Mouse (Mus musculus): ENCODE data around the gene Zbtb5. TPM values are rescaled to one million over a fixed set of nuclear protein-coding genes. Genes with fewer than 3 reads are reported as not detected.

The Zbtb5 gene
- polyA plus RNA-seq, 1 experiment from 2014 or later = 41.7 TPM

GRCm38 (mm10) chr4:44979794-44980338, 32.3 kb downstream of the Zbtb5 start:
- Histone ChIP-seq H3K9me3 (no peaks in the 10 kb centered on the region), H3K4me2 (no peak overlapping the region), H3K36me3 (no peaks in the 10 kb centered on the region), H3K9ac (no peak overlapping the region), H3K27me3 (no peaks in the 10 kb centered on the region), H3K4me3 (no peak overlapping the region), H3K27ac (replicated peaks) (no peak overlapping the region), H3K4me1 (replicated peaks) (peaks cover 19% of the 10 kb centered on the region)
- WGBS = 73% methylated on average over 7 of the region's 7 CpGs
- ATAC-seq (ENCODE audit: low FRiP score, low read depth) = no peak

GRCm38 (mm10) chr4:44978175-44978574, 34.0 kb downstream of the Zbtb5 start:
- Histone ChIP-seq H3K27ac (replicated peaks) (no peak overlapping the region), H3K27me3 (no peaks in the 10 kb centered on the region), H3K9me3 (no peaks in the 10 kb centered on the region), H3K36me3 (no peaks in the 10 kb centered on the region), H3K9ac (no peak overlapping the region), H3K4me3 (no peak overlapping the region), H3K4me1 (replicated peaks) (peaks cover 25% of the 10 kb centered on the region), H3K4me2 (no peak overlapping the region)
- ATAC-seq (ENCODE audit: low FRiP score, low read depth) = no peak
- 83% methylated on average over 5 of the region's 5 CpGs for WGBS

GRCm38 (mm10) chr4:44976921-44977710, 35.1 kb downstream of the Zbtb5 start:
- no peak overlapping the region for H3K27ac ChIP-seq (replicated peaks)
- H3K27me3 ChIP-seq = no peaks in the 10 kb centered on the region
- H3K36me3 ChIP-seq = no peaks in the 10 kb centered on the region
- no peak for ATAC-seq (ENCODE audit: low FRiP score, low read depth)
- no peaks in the 10 kb centered on the region for H3K9me3 ChIP-seq
- no peak overlapping the region for H3K4me2 ChIP-seq
- 88% methylated on average over 10 of the region's 10 CpGs for WGBS
- peaks cover 21% of the 10 kb centered on the region for H3K4me1 ChIP-seq (replicated peaks)
- H3K4me3 ChIP-seq = no peak overlapping the region
- H3K9ac ChIP-seq = no peak overlapping the region

GRCm38 (mm10) chr4:44976026-44976615, 36.1 kb downstream of the Zbtb5 start:
- Histone ChIP-seq H3K4me1 (replicated peaks) (peaks cover 13% of the 10 kb centered on the region), H3K27me3 (no peaks in the 10 kb centered on the region), H3K27ac (replicated peaks) (no peak overlapping the region), H3K4me2 (no peak overlapping the region), H3K9ac (no peak overlapping the region), H3K36me3 (no peaks in the 10 kb centered on the region), H3K9me3 (no peaks in the 10 kb centered on the region), H3K4me3 (no peak overlapping the region)
- ATAC-seq (ENCODE audit: low FRiP score, low read depth) = no peak
- WGBS = 86% methylated on average over 6 of the region's 6 CpGs

- Histone ChIP-seq H3K4me2 (no peak overlapping the region), H3K36me3 (no peaks in the 10 kb centered on the region), H3K27me3 (no peaks in the 10 kb centered on the region), H3K9me3 (no peaks in the 10 kb centered on the region), H3K4me1 (replicated peaks) (peaks cover 5% of the 10 kb centered on the region; the same call in 1 of the 2 replicates), H3K4me3 (no peak overlapping the region), H3K9ac (no peak overlapping the region), H3K27ac (replicated peaks) (no peak overlapping the region)
- ATAC-seq (ENCODE audit: low FRiP score, low read depth) = no peak
- WGBS = 81% methylated on average over 8 of the region's 8 CpGs
Measured at GRCm38 (mm10) chr4:44974331-44974730, 37.9 kb downstream of the Zbtb5 start.

GRCm38 (mm10) chr4:44973871-44974270, 38.3 kb downstream of the Zbtb5 start:
- Histone ChIP-seq H3K4me3 (no peak overlapping the region), H3K9me3 (no peaks in the 10 kb centered on the region), H3K27ac (replicated peaks) (no peak overlapping the region), H3K27me3 (no peaks in the 10 kb centered on the region), H3K4me2 (peak overlapping the region; percentile 37), H3K4me1 (replicated peaks) (peaks cover 5% of the 10 kb centered on the region; the same call in 1 of the 2 replicates), H3K36me3 (no peaks in the 10 kb centered on the region), H3K9ac (no peak overlapping the region)
- WGBS = 57% methylated on average over 14 of the region's 14 CpGs
- no peak; the same call in 1 of the 2 replicates for ATAC-seq (ENCODE audit: low FRiP score, low read depth)

- Histone ChIP-seq H3K9me3 (no peaks in the 10 kb centered on the region), H3K4me3 (no peak overlapping the region), H3K27ac (replicated peaks) (no peak overlapping the region), H3K4me1 (replicated peaks) (peaks cover 5% of the 10 kb centered on the region; the same call in 1 of the 2 replicates), H3K36me3 (no peaks in the 10 kb centered on the region), H3K27me3 (no peaks in the 10 kb centered on the region), H3K4me2 (peak overlapping the region; percentile 37), H3K9ac (no peak overlapping the region)
- WGBS = 12% methylated on average over 9 of the region's 9 CpGs
- 0 out of 2 replicates have a peak, but pooled peaks have one; percentile 52 for ATAC-seq (ENCODE audit: low FRiP score, low read depth)
Measured at GRCm38 (mm10) chr4:44973450-44973849, 38.8 kb downstream of the Zbtb5 start.

GRCm38 (mm10) chr4:44970612-44971110, 41.6 kb downstream of the Zbtb5 start:
- H3K4me1 ChIP-seq (replicated peaks) = peaks cover 5% of the 10 kb centered on the region; the same call in 1 of the 2 replicates
- H3K27ac ChIP-seq (replicated peaks) = no peak overlapping the region
- ATAC-seq (ENCODE audit: low FRiP score, low read depth) = no peak
- 25% methylated on average over 10 of the region's 10 CpGs for whole genome bisulfite sequencing
- no peaks in the 10 kb centered on the region for H3K36me3 ChIP-seq
- H3K27me3 ChIP-seq = no peaks in the 10 kb centered on the region
- no peak overlapping the region for H3K4me2 ChIP-seq
- H3K9ac ChIP-seq = no peak overlapping the region
- no peak overlapping the region for H3K4me3 ChIP-seq
- H3K9me3 ChIP-seq = no peaks in the 10 kb centered on the region

- H3K4me3 ChIP-seq = no peak overlapping the region
- no peaks in the 10 kb centered on the region for H3K36me3 ChIP-seq
- H3K9me3 ChIP-seq = no peaks in the 10 kb centered on the region
- 92% methylated on average over 7 of the region's 7 CpGs for WGBS
- ATAC-seq (ENCODE audit: low FRiP score, low read depth) = no peak
- no peak overlapping the region for H3K4me2 ChIP-seq
- H3K27me3 ChIP-seq = no peaks in the 10 kb centered on the region
- no peak overlapping the region for H3K27ac ChIP-seq (replicated peaks)
- H3K9ac ChIP-seq = no peak overlapping the region
- H3K4me1 ChIP-seq (replicated peaks) = peaks cover 5% of the 10 kb centered on the region; the same call in 1 of the 2 replicates
Measured at GRCm38 (mm10) chr4:44970056-44970455, 42.2 kb downstream of the Zbtb5 start.

- no peaks in the 10 kb centered on the region for H3K36me3 ChIP-seq
- no peak overlapping the region for H3K27ac ChIP-seq (replicated peaks)
- WGBS = 87% methylated on average over 8 of the region's 8 CpGs
- H3K27me3 ChIP-seq = no peaks in the 10 kb centered on the region
- ATAC-seq (ENCODE audit: low FRiP score, low read depth) = no peak
- no peak overlapping the region for H3K4me2 ChIP-seq
- no peak overlapping the region for H3K9ac ChIP-seq
- H3K4me1 ChIP-seq (replicated peaks) = no peaks in the 10 kb centered on the region
- no peak overlapping the region for H3K4me3 ChIP-seq
- no peaks in the 10 kb centered on the region for H3K9me3 ChIP-seq
Measured at GRCm38 (mm10) chr4:44967402-44967801, 44.8 kb downstream of the Zbtb5 start.

- 89% methylated on average over 3 of the region's 3 CpGs for WGBS
- Histone ChIP-seq H3K27me3 (no peaks in the 10 kb centered on the region), H3K9me3 (no peaks in the 10 kb centered on the region), H3K9ac (no peak overlapping the region), H3K36me3 (no peaks in the 10 kb centered on the region), H3K4me2 (no peak overlapping the region), H3K27ac (replicated peaks) (no peak overlapping the region), H3K4me3 (no peak overlapping the region), H3K4me1 (replicated peaks) (no peaks in the 10 kb centered on the region)
- ATAC-seq (ENCODE audit: low FRiP score, low read depth) = no peak
Measured at GRCm38 (mm10) chr4:44965736-44966135, 46.5 kb downstream of the Zbtb5 start.

GRCm38 (mm10) chr4:44965175-44965574, 47.0 kb downstream of the Zbtb5 start:
- 88% methylated on average over 2 of the region's 2 CpGs for WGBS
- no peak overlapping the region for H3K9ac ChIP-seq
- no peak for ATAC-seq (ENCODE audit: low FRiP score, low read depth)
- no peaks in the 10 kb centered on the region for H3K36me3 ChIP-seq
- no peak overlapping the region for H3K4me2 ChIP-seq
- H3K4me3 ChIP-seq = no peak overlapping the region
- no peaks in the 10 kb centered on the region for H3K9me3 ChIP-seq
- no peak overlapping the region for H3K27ac ChIP-seq (replicated peaks)
- no peaks in the 10 kb centered on the region for H3K27me3 ChIP-seq
- no peaks in the 10 kb centered on the region for H3K4me1 ChIP-seq (replicated peaks)

All from hindbrain, embryonic 15.5 days (tissue).